Mouse (Mus musculus): ENCODE data around the gene Serf2.
"Not testable (repeated sequence)": the region's sequence is repeated elsewhere in the genome, so short reads cannot be mapped to it uniquely, and the experiment has no call there.

Serf2 gene

DNA sequence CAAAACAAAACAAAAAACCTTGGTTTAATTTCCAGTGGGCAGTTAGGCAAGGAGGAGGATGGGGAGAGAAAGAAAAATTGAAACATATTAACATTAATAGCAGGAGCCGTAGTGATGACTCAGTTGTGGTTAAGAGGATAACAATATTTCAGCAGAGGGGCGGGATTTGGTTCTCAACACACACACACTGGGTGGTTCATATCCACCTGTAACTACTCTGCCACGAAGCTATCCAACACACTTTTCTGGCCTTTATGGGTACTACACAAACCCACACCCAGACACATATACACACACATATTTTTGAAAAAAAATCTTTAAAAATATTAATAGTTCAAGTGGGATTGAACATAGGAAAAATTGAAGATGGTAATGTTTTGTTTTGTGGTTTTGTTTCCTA lies 2.0 kb upstream of the Serf2 start:
- no peak for DNase-seq (ENCODE audit: low spot score)

DNA sequence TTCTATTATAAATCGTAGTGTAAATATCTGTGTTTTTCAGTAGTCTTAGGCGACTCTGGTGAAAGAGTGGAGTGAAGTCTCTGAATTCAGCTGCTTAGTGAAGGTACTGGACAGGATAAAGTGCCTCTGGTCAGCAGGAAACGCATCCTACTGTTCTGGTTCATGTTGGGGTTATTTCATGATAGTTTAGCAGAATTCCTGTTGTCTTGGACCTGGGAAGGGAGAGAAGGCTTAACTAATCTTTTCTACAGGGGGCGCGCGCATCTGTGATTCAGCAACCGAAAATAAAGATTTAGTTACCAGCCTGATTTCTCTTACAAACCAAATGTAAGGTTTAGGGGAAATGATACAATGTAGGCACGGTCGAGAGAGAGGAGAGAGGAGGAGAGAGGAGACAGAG lies 859 bp upstream of the Serf2 start:
- DNase-seq (ENCODE audit: low spot score) = peak; percentile 43

DNA sequence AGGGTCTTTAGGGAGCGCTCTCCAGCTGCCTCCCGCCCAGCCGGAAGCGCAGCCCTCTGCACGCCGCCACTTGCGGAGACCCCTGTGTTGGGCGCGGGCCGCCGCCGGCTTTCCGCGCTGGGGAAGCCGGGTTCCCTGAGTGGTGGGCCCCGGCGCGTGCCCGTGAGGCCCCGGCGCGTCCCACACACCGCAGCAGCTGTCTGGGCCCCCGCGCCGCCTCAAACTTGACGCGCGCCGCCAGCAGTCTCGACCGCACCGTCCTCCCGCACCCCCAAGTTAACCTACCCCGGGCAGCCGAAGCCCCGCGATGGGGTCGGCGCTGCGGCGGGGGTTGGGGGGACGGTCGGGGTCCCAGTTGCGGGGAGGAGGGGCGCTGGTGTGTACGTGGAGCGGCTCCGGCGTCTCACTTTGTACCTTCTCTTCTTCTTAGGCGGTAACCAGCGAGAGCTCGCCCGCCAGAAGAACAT lies 583 bp downstream of the Serf2 start:
- DNase-seq (ENCODE audit: low spot score) = no peak

DNA sequence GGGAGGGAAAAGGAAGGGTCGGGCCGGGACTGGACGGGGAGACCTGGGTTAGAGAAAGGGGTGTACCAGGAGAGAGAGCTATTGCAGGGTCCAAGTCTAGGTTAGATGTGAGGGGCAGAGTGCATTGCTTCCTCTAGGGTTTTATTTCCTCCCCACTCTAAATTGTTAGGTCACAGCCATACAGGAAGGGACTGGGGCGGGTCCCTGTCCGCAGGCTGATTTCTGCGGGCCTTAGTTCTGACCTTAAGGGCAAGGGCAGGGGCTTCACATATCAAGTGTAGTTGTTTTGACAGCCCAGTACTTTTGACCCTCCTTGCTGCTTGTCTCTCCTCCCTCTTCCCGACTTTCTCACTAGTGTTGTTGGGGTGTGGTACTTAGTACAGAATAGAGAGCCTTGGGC lies 1.1 kb downstream of the Serf2 start:
- no peak for DNase-seq (ENCODE audit: low spot score)

DNA sequence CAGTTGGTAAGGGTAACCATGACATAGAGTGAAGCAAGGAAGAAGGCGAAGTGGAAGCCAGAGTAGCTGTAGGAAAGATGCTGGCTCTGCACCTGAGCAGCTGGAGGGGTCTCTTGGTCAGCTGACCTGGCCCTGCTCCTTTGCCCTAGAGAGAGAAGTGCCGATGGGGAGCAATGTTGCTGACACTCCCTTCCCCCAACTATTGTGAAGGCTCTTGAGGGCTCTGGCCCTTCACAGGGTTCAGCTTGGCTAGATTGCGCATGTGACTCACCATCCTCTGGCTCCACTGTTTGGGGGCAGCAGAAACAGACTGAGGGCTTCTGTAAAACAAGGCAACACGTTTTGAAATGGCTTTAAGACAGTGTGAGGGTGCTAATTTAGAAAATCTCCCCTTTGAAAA lies 3.4 kb downstream of the Serf2 start:
- no peak for DNase-seq (ENCODE audit: low spot score)

DNA sequence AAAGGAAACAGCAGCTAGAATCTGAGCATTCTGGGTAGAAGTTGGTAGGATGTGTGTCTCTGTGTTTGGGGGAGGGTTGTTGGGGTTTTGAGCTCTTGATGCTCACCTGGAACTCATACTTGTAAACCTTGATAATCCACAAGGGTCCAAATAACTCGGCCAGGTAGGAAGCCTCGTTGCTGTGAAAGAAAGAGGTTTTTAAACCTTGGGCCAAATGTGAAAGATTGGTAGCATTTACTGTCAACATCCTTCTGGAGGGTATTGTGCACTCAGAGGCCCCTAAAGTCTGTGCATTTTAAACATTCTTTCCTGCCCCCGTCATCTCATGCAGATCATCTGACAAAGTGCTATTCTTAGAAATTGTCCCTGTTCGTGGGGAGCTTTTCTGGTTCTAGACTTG lies 4.0 kb downstream of the Serf2 start, which contains the start of gene Hypk:
Gene Hypk, plus strand, starts transcription at position 301 of the 400 bp plus-strand sequence.
- DNase-seq (ENCODE audit: low spot score) = no peak

DNA sequence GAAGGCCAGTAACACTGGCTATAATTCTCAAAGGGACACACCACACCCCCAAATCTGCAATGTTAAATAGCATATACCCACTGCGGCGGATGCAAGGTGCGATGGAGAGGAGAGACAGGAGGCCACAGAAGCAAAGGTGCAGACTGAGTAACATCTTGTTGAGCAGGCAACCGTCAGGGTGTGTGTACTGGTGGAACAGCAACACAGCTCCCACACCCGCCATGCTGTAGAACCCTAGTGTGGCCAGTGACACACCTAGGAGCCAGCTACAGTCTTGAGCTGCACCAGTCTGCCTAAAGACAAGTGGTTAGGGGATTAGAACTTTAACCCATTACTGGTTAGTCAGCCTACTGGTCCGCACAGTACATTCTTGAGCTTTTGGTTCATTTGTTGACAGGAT lies 4.9 kb downstream of the Serf2 start:
- DNase-seq (ENCODE audit: low spot score) = no peak

DNA sequence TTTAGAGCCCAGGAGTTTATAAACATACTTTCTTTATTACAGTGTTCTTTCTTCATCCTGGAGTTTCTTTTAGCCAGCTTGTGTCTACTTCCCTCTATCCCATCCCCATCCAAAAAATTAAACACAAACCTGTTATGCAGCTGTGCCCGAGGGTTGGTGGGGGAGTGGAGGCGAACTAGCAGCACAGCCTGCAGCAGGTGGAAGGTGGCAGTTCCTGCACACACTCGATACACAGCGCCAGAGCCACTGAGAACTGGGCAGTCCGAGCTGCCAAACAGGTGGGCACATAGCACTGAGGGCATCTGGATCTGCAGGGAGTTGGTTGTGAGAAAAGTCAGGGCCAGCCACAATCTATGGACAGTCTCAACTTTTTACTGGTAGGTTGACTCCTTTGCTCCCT lies 6.5 kb downstream of the Serf2 start:
- DNase-seq (ENCODE audit: low spot score) = no peak

DNA sequence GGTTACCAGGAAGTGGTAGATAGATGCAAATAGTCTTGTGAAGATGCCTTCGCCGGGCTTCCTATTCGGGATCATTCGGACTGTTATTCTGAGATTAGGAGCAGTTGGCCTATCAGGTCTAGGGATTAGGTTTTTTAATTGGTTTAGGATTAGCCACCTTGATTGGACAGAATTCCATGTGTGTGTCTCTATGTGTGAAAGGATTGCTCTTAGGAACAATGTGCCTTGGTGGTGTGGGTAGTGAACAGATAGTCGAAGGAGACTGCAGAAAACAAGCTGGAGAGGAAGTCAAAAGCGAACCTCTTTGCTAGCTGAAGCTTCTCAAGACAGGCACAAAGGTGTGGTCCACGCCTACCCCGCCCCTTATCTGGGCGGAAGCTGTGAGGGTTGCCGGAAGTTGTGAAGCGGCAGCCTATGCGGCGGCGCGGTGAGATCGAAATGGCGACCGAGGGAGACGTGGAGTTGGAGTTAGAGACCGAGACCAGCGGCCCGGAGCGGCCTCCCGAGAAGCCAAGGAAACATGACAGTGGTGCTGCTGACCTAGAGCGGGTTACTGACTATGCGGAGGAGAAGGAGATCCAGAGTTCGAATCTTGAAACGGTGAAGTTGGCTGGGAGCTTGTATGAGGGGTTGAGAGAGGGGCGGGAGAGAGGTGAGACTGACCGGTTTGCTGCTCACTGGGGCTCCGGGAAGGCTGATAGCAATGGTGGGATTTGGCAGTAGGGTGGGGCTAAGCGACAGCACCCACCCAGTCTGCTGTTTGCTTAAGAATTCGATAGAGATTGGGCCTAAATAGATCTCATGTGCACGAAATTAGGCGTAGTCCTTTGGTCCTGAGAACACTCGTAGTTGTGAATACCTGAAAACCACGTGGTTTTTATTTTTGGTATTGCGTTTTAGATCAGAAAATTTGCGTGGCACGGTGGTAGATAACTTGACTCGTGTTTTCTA lies 8.0 kb downstream of the Serf2 start, which contains the start of gene Serinc4:
Gene Serinc4, minus strand, starts transcription at position 90 of the 951 bp plus-strand sequence.
- peak; percentile 84 for DNase-seq (ENCODE audit: low spot score)

DNA sequence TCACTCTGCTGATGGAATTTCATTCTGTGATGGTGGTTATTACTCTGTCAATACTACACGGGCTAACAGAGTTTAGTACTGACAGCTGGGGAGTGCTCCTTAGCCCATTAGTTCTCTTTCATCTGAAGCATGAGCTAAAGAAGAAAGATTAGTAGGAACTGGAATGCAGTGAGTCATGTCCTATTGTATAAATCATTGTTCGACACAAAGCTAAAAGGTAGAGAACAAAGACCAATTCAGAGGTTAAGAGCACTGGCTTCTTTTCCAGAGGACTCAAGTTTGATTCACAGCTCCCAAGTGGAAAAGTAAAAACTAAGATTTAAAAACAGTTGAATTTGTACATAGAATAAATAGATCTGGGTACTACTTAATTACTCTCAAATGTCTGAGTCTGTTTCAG lies 11.1 kb downstream of the Serf2 start:
- no peak for DNase-seq (ENCODE audit: low spot score)

DNA sequence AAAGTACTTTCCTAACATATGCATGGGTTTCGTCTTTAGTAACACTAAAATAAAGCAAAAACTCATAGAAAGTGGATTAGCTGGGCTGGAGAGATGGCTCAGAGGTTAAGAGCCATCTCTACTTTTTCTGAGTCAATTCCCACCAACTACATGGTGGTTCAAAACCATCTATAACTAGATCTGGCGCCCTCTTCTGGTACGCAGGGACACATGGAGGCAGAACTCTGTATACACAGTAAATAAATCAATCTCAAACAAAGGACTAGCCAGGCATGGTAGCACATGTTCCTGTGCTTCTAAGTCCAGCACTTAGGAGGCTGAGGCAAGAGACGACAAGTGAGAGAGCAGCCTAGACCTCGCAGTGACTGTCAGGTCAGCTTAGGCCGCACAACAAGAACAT lies 20.0 kb downstream of the Serf2 start:
- DNase-seq (ENCODE audit: low spot score) = not testable (repeated sequence)

DNA sequence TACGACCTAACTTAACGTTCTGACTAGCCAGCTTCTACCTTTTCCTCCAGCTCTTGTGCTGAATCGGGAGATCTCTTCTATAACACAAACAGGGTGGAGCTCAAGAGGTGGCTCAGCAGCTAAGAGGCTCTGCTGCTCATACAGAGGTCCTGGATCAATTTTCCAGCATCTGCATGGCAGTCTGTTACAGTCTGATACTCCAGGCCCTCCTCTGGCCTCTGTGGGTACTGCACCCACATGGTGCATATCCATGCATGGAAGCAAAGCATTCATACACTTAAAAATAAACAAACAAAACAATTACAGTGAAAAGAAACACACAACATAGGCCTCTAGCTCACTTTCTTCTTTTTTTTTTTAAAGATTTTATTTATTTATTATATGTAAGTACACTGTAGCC lies 23.8 kb downstream of the Serf2 start:
- DNase-seq (ENCODE audit: low spot score) = not testable (repeated sequence)

DNA sequence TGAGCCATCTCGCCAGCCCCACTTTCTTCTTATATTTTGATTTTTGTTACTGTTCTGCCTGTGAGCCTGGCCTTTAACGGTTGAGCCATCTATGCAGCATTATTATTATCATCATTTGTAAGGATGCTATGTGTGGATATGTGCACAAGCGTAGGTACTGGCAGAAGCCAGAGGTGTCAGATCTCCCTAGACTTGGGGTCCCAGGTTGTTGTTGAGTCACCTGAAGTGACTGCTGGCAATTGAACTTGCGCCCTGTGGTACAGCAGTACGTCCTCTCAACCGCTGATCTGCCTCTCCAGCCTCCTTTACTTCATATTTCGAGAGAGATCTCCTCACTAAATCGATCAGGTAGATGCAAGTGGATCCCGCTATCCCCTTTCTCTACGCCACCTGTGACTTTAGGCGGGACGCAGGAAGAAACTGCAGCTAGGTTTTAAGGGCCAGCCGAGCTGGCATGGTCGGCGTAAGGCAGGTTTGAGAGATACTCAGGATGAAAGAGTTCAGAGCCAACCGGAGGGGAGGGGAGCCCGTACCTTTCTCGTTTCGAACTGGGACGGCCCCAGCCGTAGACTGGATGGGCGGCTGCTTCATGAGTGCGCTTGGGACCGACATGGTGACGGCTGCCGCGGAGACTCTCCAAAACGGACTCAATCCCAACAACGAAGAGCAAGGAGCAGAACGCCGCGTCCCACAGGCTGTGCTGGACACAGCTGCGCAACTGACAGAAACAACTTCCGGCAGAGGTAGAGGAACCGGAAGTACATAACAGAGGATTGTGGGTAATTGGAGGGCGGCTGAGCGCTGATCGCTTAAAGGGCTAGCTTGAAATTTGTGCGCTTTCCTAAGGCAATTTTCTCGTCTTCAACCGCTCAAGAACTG lies 24.5 kb downstream of the Serf2 start, which contains the start of gene Mfap1b:
Gene Mfap1b, minus strand, starts transcription at position 767 of the 879 bp plus-strand sequence.
- DNase-seq (ENCODE audit: low spot score) = peak; percentile 91

DNA sequence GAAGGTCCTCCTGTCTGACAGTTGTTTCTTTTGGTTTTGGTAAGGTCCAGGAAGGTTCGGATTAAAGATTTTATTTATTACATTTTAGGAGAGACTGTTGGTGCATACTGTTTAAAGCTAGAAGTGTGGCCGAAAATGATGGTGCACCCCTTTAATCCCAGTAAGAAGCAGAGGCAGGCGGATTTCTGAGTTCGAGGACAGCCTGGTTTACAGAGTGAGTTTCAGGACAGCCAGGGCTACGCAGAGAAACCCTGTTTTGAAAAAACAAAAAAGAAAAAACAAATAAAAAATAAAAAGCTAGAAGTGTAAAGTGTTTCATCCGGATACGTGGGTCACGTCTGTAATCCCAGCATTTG lies 25.2 kb downstream of the Serf2 start:
- DNase-seq (ENCODE audit: low spot score) = no peak

DNA sequence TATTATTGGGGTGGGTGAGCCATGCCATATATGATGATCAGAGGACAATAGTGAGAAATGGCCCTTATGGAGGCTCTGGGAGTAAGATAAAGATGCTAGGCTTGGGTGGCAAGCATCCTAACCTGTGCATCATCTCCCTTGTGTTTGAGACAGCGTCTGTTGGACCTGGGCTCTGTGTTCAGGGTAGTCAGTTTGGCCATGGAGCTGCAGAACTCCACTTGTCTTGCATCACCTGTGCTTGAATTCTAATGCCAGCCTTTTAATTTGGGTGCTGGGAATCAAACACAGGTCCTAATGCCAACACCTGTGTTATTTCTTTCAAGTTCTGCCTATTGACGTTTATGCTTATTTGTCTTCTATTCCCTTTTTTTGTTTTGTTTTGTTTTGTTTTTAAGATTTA lies 26.3 kb downstream of the Serf2 start:
- DNase-seq (ENCODE audit: low spot score) = not testable (repeated sequence)

DNA sequence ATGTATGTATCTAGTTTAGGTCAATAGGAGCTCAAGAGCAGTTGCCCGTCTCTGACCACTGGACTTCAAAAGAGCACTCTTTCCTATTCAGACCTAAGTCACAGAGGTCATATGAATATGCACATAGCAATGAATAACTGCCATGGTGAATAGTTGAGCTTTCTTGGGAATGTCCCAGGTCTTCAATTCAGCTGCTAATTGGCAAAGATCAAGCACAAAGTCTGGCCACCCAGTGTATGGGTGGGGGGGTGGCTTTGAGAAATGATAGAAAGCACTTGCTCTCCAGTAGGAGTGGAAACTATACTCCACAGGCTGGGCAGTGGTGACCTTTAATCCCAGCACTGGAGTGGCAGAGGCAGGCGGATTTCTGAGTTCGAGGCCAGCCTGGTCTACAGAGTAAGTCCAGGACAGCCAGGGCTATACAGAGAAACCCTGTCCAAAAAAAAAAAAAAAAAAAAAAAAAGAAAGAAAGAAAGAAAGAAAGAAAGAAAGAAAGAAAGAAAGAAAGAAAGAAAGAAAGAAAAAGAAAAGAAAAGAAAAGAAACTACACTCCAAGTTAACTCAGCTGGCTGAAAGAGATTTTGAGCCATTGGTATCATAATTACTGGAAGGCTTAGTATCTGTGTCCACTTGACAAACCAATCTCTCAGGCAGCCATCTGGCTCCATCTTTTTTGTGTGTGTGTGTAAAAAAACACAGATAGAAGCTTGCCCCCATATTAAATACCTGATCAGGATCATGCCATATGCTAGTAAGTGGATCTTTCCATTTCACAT lies 28.7 kb downstream of the Serf2 start:
- no peak for DNase-seq (ENCODE audit: low spot score)

DNA sequence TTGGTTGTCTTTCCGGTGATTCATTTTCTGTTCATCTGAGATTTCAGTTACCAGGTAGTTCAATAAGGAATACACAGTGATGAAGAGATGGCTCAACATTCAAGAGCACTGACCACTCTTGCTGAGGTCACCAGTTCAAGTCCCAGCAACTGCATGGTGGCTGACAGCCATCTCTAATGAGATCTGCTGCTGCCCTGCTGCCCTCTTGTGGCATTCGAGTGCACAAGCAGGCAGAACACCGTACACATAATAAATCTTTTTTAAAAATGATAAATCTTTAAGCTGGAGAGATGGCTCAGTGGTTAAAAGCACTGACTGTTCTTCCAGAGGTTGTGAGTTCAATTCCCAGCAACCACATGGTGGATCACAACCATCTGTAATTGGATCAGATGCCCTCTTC lies 31.5 kb downstream of the Serf2 start:
- DNase-seq (ENCODE audit: low spot score) = peak; percentile 8

DNA sequence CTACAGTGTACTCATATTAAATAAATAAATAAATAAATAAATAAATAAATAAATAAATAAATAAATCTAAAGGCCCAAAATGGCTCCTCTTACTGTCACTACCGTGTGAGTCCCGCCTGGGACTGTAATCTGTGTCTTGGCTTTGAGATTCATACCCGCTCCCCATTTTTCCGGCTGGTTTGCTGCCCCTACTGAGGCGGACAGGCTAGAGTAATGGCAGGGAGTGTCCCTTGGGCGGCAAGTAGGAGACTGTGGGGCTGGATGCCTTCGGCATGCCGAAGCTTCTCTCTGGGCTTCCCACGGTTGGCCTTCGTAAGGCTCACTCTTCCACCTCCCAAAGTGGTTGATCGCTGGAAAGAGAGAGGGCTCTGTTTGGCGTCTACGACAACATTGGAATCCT lies 31.9 kb downstream of the Serf2 start:
- not testable (repeated sequence) for DNase-seq (ENCODE audit: low spot score)

DNA sequence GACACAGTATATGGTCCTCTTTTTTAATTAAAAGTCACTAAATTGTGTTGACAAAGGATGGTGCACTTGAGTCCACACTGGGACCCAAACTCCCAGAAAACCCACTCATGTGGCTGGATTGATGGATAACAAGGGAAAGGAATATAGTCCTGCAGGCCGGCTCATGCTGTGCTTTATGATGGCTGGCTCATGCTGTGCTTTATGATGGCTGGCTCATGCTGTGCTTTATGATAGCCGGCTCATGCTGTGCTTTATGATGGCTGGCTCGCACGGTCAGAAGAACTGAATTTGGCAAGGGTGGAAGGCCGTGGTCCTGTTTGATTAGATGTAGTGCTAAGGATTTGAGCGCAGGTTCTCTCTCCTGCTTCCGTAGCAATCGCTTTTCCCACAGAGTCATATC lies 34.6 kb downstream of the Serf2 start:
- no peak for DNase-seq (ENCODE audit: low spot score)

DNA sequence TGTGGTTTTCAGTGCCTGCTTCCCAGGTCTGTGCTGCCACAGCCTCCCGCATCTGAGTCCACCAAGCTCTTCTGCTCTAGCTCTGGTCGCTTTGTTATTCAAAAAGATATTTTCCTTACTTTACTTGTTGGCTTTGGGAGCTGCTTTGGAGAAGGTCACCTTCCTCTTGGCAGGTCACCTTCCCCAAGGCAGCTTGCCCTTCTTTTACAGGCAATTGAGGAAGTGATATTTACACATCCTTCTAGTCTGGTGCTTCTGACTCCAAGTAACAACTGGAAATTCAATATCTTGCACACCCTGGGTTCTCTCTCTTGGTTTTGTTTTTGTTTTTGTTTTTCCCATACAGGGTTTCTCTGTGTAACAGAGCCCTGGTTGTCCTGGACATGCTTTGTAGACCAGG lies 35.4 kb downstream of the Serf2 start:
- DNase-seq (ENCODE audit: low spot score) = not testable (repeated sequence)

DNA sequence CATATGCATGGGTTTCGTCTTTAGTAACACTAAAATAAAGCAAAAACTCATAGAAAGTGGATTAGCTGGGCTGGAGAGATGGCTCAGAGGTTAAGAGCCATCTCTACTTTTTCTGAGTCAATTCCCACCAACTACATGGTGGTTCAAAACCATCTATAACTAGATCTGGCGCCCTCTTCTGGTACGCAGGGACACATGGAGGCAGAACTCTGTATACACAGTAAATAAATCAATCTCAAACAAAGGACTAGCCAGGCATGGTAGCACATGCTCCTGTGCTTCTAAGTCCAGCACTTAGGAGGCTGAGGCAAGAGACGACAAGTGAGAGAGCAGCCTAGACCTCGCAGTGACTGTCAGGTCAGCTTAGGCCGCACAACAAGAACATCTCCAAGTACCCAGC lies 52.6 kb downstream of the Serf2 start:
- DNase-seq (ENCODE audit: low spot score) = not testable (repeated sequence)
